Mouse (Mus musculus) frontal cortex, adult (tissue): Measurements from ENCODE around the gene Whamm.

Experiments
- ATAC-seq: cut with Nextera tagmentation; 2 replicates; pipeline ENCODE4 v1.9.2; 2017; ENCODE audit warnings: mild to moderate bottlenecking, moderate library complexity, mixed read lengths; ENCODE audit not compliant: low TSS enrichment

The Whamm gene

DNA sequence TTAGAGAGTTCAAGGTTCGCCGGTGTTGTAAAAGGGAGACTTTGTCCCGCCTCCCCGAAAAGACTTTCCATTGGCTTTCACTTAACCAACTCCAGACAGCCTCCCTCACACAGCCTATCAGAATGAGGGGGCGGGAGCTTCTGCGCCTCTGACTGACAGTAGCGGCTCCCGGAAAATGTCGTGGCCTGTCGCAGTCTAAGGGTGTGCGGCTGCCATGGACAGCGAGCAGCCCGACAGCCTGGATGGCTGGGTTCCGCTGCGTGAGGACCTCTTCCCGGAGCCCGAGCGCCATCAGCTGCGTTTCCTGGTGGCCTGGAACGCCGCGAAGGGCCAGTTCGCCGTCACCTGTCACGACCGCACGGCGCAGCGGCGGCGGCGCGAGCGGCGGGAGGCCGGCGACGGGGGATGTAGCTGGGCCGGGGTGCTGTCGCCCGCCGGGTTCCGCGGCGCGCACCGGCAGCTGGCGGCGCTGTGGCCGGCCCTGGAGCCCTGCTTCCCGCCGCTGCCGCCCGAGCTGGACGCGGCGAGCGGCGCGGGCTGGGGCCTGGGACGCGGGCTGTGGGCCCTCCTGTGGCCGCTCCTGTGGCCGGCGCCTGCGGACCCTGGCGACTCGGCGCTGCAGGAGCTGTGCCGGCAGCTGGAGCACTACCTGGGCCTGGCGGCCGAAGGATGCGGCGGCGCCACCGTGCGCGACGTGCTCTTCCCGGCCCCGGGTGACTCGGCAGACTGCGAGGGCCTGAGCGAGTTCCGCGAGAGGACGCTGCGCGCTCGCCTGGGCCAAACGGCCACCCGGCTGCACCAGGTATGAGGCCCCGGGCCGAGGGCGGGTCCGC is at the start of gene Whamm:
Gene Whamm (plus strand): TSS at position 159 of the 833 bp plus-strand sequence.
- ATAC-seq = peak; percentile 96

DNA sequence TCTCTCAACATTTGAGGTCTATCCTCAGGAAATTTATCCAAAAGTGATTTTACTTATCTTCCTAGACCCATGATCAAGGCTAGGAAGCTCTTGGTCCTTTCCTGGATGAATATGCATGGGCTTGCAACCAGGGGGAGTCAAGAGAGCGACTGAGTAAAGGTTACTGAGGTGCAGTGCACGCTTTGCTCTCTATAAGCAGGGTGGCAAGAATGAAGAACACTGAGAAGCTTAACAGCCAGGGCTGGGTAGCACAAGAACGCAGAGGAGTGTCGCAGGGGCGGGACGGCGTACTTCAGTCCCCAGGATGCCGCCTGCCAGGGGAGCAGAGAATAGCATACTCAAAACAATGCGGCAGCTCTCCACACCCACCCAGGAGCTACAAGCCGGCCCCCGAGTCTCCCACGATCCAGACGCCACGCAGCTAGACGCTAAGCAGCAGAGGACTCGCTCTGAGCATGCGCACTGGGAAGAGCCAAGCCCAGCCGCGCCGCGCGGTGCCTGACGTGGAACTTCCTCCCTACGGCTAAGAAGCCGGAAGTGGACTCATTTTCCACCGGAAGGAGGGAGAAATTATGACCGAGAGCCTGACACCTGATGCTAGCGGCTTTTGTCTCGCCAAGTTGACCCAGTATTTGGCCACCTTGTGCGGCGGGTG is 47.9 kb upstream of the Whamm start:
- ATAC-seq = peak; percentile 99

DNA sequence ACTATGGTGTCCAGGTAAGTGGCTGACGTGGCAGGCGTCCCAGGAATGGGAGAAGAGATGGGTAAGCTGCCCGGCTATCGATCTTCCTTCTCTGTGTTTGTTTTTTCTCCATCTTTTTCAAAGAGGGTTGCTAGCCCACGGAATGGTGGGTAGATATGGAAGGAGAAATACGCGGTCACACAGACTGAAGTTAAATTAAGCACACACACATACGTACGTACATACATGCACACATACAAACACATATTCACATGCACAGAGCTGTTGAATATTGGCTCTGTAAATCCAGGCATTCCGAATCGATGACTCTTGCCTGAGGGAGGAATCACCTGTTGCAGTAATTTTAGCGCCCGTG is 47.4 kb upstream of the Whamm start:
- peak; percentile 22; the same call in 1 of the 2 replicates for ATAC-seq

DNA sequence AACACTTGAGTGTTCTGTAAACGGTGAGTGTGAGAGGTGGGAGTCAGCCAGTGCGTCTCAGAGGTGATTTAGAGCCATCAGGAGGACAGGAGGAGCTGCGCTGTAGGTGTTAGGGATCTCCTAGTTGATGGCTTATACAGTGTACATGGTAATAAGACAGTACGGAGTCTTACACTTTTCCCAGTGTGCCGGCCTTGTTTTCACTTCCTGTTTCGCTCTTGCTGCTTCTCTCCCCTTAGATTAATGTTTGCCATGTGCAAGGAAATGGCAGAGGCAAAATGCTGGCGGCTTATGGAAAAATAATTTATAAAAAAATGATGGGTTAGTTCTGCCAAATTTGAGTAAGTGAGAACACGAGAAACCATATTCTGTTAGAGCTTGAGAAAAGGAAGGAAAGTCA is 42.1 kb upstream of the Whamm start:
- no peak for ATAC-seq

DNA sequence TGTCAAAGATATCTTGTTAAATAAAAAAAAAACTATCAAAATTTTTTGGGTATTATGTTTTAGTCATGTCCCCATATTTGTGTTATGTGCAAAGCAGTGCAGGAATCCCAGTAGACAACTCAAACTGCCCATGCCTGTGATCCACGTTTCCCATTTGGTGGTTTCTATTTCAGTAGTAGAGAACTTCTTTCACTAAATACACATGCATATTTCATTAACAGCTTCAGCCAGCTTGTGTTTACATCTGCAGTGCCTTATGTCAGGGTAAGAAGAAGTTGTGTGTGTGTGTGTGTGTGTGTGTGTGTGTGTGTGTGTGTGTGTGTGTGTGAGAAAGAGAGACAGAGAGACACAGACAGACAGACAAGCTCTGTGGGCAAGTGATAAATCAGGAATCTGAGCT is 39.6 kb upstream of the Whamm start:
- peak; percentile 55; the same call in 1 of the 2 replicates for ATAC-seq

DNA sequence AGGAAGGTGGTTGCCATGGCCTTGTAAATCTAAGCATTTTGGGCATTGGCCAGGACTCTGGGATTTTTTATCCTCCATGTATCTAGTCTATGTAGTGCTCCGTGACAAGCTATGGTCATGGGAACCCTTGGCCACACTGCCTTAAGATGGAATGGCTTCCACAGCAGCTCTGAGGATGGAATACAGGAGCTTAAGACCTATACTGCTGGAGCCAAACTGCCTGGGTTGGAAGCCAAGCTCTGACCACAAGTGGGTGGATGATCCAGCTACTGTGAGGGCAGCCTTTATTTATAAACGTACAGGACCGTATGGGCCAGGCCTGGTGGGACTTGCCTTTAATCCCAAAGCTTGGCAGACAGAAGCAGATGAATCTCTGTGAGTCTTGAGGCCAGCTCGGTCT is 34.6 kb upstream of the Whamm start:
- ATAC-seq = no peak

DNA sequence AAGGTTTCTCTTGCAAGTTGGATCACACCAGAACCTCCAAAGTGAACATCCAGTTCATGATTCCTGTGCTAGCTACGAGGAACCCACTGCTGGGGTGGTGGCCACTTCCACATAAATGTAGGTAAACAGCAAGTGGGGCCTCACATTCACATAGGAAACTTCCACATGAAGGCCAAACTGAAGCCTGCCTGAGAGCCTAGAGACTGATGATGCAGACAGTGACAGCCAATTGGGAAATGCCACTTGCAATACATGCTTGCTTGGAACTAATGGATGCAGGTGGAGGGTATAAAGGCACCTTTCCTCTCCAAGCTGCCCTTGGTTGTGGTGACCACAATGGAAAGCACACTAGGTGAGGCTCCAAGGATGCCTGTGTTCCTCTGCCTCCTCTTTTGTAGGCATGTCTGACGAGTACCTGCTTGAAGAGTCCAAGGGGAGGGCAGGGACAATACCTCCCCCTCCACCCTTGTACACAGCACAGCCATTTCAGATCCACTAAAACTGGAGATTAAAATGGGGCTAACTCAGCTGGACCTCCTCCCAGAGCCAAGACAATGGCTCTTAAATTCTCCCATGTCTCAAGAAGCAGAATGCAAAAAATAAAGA is 32.9 kb upstream of the Whamm start:
- ATAC-seq = peak; percentile 59; the same call in 1 of the 2 replicates

DNA sequence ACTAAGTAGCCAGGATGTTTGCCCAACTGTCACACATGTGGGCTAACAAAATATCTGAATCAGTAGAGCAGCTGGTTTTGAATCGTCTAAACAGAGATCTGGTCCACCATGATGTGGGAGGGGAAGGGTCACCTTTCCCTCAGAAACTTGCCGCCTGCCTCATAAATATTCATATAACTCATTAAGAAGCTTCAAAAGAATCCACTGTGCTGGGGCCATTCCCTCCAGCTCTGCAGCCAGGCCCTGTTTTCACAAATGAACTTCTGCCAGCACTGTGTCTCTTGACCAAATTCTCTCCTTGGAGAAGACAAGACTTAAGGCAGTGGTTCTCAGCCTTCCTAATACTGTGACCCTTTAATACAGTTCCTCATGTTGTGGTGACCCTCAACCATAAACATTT is 31.5 kb upstream of the Whamm start:
- 0 out of 2 replicates have a peak, but pooled peaks have one; percentile 24 for ATAC-seq

DNA sequence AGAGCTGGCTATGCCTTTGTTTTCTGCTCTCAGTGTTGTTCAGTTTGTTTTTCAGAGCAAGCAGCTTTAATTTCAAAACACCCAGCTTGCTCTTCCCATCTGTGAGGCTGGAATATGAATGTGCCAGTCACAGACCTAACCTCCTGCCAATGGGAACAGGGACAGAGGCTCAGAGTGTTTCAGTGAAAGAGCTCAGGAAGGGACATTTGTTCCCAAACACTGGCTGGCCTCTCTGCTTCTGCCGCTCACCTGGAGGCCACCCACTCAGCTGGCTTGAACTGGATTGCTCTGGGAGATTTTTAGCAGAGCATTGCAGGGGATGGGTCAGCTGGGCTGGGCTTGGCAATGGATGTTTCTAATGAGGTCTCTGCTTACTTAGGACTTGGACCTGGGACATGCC is 30.1 kb upstream of the Whamm start:
- ATAC-seq = 0 out of 2 replicates have a peak, but pooled peaks have one; percentile 28

DNA sequence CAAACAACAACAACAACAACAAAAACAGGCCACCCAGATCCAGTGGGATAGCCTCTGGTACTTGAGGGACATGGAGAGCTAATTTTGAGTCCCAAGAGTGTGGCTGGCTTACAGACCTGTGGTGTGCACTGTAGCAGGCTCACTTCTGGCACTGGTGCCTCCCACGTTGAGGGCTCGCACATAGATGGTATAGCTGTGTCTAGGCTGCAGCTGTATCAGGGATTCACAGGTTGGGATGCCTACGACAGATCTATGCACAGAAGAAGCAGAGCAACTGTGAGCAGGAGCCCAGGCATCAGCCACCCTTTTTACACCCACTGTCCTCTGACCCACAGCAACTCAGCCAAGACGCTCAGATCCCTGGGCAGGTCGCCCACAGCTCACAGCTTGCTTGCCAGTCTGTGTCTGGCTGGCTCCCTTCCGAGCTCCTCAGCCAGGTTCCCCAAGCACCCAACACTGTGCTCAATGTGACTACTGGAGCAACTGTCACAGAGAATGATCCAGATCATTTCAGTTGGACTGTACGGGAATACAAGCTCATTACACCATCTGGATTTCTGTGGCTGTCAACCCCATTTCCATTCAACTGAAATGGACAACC is 29.0 kb upstream of the Whamm start:
- peak; percentile 64 for ATAC-seq

DNA sequence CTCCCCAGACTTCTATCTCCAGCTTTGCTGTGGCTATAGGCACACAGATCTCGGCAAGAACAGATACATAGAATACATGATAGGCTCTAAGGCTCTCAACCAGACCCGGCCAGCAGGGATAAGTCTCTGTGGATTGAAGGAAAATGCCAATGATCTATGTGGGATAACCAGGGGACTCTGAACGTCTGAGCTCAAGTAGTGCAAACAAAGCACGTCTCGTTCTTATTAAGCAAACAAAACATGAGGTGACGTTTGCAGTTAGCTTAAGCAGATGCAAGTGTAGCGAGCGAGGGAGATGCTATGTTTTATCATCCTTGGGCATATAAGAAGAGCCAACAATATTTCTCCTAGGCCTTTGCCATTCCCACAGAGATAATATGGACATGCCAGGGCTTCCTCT is 28.1 kb upstream of the Whamm start:
- ATAC-seq = no peak

DNA sequence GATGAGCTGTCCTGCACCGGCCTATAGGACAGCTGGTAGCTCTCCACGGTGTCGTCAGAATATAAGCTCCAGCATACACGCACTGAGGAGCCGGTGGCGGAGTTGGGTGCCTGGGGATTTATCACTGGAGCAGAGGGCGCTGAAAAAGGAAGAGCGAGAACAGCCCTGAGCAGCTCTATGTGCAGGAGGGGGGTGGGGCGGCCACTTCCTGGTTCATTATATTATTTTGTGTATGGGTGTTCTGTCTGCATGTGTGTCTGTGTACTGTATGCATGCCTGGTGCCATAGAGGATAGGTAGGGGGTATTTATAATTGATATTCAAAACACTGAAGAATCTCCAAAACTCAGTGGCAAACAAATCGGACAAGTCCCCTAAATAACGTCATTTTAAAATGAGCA is 22.2 kb upstream of the Whamm start:
- no peak for ATAC-seq

DNA sequence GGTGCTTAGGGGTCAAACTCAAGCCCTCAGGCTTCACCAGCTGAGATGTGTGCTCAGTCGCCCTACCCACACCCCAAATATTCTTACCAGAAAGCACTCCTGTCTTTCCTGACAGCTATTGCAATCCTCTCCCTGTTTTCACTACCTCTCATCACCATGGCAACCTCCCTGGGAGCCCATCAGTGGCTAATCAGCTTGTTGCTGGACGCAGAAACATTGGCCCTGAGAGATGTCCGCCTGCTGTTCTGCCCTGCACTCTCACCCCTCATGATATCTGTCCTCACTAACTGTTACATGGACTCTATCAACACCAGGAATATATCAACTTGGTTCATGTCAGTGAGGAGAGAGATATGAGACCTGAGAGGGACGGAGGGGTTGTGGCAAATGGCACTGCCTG is 17.5 kb upstream of the Whamm start:
- no peak for ATAC-seq

DNA sequence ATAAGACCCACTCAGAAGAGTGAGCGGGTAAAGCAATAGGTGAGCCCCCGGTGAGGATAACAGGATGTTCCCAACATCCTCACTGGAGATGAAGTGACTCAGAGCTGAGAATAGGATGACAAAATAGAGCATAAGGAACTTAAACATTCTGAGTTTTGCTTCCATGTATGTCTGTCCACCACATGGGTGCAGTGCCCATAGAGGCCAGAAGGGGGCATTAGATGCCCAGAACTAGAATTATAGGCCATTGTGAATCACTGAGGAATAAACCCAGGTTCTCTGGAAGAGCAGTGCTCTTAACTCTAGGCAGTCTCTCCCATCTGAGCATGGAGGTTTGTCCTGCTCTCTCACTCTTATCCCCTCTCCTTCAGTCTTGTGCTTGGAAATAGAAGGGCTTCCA is 16.7 kb upstream of the Whamm start:
- no peak for ATAC-seq

DNA sequence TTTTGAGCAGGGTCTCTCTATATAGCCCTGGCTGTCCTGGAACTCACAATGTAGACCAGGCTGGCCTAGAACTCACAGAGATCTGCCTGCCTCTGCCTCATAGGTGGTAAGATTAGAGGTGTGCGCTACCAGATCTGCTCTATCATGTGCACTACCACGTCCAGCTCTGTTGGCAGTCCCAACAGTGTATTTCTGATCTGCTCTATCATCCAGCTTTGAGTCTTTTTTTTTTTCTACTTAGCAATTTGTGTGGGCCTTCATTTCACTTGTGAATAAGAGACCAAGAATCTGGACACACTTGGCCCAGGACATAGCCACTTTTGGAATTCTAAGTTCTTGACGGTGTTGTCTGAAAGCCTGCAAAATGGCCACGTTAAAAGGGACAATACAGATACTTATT is 14.2 kb upstream of the Whamm start:
- no peak for ATAC-seq

DNA sequence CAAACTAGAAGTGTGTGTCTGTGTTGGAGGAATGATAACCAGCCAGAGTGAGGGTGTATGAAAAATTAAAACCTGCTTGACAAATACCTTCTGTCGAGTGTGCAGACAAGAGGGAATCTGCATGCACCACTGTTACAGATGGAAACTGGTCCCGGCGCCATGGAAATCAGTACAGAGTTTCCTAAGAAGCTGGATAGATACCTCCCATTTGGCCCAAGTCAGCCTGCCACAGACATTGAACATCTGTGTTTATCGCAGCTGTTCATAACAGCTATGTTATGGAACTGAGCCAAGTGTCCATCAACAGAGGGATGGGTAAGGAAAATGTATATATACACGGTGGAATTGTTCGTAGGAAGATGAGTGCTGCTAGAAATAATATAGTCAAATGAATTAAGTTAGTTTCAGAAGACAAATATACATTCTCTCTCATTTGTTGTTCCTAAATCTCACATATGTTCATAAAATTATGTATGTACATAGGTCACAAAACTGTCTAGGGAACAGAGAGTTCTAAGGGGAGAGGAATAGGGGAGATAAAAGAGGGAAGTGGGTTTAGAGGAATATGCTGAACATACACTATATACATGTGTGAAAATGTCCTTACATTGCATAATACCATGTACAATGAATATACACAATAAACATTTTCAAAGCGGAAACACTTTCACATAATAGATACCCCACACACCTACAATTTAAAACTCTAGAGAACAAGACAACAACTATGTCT is 13.6 kb upstream of the Whamm start:
- ATAC-seq = no peak

DNA sequence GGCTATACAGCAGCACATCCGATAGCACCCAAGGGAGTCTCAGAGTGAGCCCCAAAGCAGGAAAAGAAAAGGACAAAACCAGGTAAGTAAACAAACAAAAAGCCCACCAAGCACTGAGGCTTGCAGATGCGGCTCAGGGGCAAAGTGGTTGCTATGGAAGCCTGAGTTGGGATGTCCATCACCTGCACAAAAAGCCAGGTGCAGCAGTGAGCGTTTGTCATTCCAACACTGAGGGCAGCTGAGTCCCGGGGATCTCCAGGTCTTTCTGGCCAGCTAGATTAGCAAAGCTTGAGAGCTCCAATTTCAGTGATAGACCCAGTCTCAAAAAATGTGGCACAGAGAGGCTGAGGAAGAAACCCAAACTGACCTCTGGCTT is 13.1 kb upstream of the Whamm start:
- no peak for ATAC-seq

DNA sequence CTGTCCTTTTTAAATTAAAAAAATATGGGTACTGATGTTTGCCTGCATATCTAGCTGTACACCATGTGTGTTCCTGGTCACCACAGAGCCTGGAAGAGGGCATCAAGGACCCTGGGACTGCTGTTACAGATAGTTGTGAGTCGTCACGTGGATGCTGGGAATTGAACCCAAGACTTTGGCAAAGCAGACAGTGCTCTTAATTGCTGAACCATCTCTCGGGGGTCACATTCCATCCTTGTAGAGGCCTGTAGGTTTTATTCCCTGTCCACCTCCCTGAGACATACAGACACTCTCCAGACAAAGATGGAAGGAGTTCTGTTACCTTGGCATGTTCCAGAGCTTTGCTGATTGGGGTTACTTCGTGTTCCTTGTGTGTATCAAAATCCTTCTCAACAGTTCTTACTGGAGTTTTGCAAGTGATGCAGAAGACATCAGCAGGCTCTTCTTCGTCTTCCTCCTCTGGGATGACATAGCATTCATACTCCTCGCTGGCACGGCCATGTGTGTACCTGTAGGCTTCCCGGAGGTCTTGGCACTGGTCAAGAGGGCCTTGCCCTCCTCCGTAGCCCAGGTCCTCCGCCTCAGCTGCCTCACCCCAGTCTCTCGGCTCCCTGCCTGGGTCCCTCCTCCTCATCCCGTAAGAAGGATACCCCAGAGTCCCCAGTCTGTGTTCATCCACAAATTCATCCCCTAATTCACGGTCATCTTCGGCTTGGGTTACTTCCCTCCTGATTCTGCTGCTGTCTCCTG is 11.7 kb upstream of the Whamm start:
- ATAC-seq = no peak

DNA sequence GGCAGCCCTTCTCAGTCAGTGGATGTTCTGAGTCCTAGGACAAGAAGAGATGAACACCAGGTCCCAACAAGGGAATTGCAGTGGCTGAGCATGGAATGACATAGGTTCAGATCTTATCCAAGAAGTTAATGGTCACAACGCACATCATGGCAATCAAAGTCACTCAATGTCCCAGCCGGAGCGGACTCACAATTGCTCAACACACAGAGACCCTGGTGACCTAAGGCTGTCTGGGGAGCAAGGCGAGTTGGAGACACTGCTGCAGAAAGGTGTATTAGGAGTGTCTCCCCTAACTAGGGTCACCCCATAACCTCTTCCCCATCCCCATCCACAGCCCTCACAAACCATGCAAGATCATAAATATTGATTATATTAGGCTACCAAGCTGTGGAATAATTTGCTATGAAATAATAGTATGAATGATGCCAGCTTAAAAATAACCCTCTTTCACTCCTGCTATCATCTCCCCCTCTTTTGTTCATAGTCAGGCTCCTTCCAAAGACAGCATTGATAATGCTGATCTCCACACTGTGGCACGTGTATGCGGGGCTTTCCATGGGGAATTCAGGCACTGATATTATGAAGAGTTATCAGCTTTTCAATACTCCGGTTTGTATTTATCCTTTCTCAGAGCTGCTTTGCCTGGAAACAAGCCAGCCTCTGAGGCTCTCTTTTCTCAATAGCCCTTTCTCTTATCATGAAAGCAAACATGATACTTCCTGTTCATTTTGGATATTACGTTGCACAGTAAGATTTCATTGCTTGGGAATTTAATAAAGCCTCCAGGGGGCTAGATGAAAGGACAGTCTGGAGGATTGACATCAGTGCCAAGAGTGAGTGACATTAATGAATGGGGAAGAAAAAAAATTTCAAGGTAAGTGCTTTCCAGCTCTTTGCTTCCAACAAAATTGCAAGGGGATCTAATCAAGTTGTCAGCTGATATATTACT is 10.7 kb upstream of the Whamm start:
- no peak for ATAC-seq

DNA sequence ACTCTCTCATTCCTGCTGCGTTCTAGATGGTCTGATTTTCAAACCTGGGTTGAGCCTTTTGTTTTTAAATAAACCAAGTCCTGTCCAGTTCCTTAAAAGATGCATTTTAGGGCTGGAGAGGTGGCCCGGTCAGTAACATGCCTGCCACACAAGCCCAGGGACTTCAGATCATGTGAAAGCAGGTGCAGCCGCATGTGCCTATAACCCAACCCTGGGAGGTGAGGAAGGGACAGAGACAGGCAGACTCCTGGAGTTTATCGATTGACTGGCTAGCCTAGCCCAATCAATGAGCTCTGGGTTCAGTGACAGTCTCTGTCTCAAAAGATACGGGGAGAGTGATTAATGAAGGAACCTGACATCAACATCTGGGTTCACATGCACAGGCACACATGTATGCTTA is 9.9 kb upstream of the Whamm start:
- no peak for ATAC-seq
